Mouse (Mus musculus): ENCODE results near the gene Ube2e2.

- TF ChIP-seq POLR2A (IDR thresholded peaks at IDR 0.05; ENCODE audit: insufficient read depth, low read depth, low read length) = no peak
- TF ChIP-seq CTCF (IDR thresholded peaks at IDR 0.05; ENCODE audit: insufficient read depth, low read depth, low read length) = no peak
Measured at GRCm38 (mm10) chr14:18720601-18721591, 173.2 kb downstream of the Ube2e2 start.

Measured in olfactory bulb, adult 2 months (tissue).